Mouse (Mus musculus): ENCODE data around the gene P2rx5. TPM values are rescaled to one million over a fixed set of nuclear protein-coding genes. Genes with fewer than 3 reads are reported as not detected.

The P2rx5 gene
- polyA plus RNA-seq (2015; fragmentation: Nextera tagmentation; extraction: Ambion mirVana), result 0.04 and 0.08 TPM in 2 replicates

GRCm38 (mm10) chr11:73159957-73160810 is at the start of gene P2rx5:
Gene P2rx5 (plus strand): TSS chr11:73160421.
- H3K36me3 ChIP-seq (ENCODE audit: control insufficient read depth, insufficient read depth), result no peaks in the 10 kb centered on the region
- peak within 1 kb of the TSS; percentile 27 for H3K9ac ChIP-seq (ENCODE audit: low read depth, low read length)
- peaks cover 8% of the 10 kb centered on the region; the same call in 1 of the 2 replicates for H3K27me3 ChIP-seq (replicated peaks; ENCODE audit: control insufficient read depth, insufficient read depth, low read length)
- H3K4me2 ChIP-seq (replicated peaks; ENCODE audit: low read depth), result peak within 1 kb of the TSS; percentile 74
- 0 out of 2 replicates have a peak, but pooled peaks have one; percentile 1 for TF ChIP-seq CTCF (IDR thresholded peaks at IDR 0.05; ENCODE audit: low read depth)
- ATAC-seq, result peak; percentile 49; the same call in 1 of the 2 replicates
- no peaks in the 10 kb centered on the region for H3K9me3 ChIP-seq (ENCODE audit: control insufficient read depth)
- H3K4me3 ChIP-seq (ENCODE audit: low read depth, low read length), result peak within 1 kb of the TSS; percentile 40
- 3% methylated on average over 47 of the region's 49 CpGs for WGBS
- H3K4me1 ChIP-seq (replicated peaks; ENCODE audit: control insufficient read depth, insufficient read depth, low read length), result no peaks in the 10 kb centered on the region
- H3K27ac ChIP-seq (ENCODE audit: low read depth, low read length), result no peak within 1 kb of the TSS

GRCm38 (mm10) chr11:73111414-73111813 is 48.8 kb upstream of the P2rx5 start:
- no peak overlapping the region for H3K4me3 ChIP-seq (ENCODE audit: low read depth, low read length)
- 68% methylated on average over 6 of the region's 6 CpGs for WGBS
- H3K4me2 ChIP-seq (replicated peaks; ENCODE audit: low read depth), result no peak overlapping the region
- H3K27ac ChIP-seq (ENCODE audit: low read depth, low read length), result no peak overlapping the region
- H3K27me3 ChIP-seq (replicated peaks; ENCODE audit: control insufficient read depth, insufficient read depth, low read length), result no peaks in the 10 kb centered on the region
- TF ChIP-seq CTCF (IDR thresholded peaks at IDR 0.05; ENCODE audit: low read depth), result no peak
- H3K9me3 ChIP-seq (ENCODE audit: control insufficient read depth), result no peaks in the 10 kb centered on the region
- no peak overlapping the region for H3K9ac ChIP-seq (ENCODE audit: low read depth, low read length)
- H3K4me1 ChIP-seq (replicated peaks; ENCODE audit: control insufficient read depth, insufficient read depth, low read length), result no peaks in the 10 kb centered on the region
- no peak for ATAC-seq
- no peaks in the 10 kb centered on the region for H3K36me3 ChIP-seq (ENCODE audit: control insufficient read depth, insufficient read depth)

- 88% methylated on average over 6 of the region's 6 CpGs for WGBS
- H3K4me2 ChIP-seq (replicated peaks; ENCODE audit: low read depth), result no peak overlapping the region
- H3K9ac ChIP-seq (ENCODE audit: low read depth, low read length), result no peak overlapping the region
- H3K36me3 ChIP-seq (ENCODE audit: control insufficient read depth, insufficient read depth), result no peaks in the 10 kb centered on the region
- ATAC-seq, result no peak
- no peak overlapping the region for H3K4me3 ChIP-seq (ENCODE audit: low read depth, low read length)
- no peaks in the 10 kb centered on the region for H3K9me3 ChIP-seq (ENCODE audit: control insufficient read depth)
- no peaks in the 10 kb centered on the region for H3K27me3 ChIP-seq (replicated peaks; ENCODE audit: control insufficient read depth, insufficient read depth, low read length)
- H3K4me1 ChIP-seq (replicated peaks; ENCODE audit: control insufficient read depth, insufficient read depth, low read length), result peaks cover 3% of the 10 kb centered on the region; the same call in 1 of the 2 replicates
- no peak for TF ChIP-seq CTCF (IDR thresholded peaks at IDR 0.05; ENCODE audit: low read depth)
- no peak overlapping the region for H3K27ac ChIP-seq (ENCODE audit: low read depth, low read length)
Observed at GRCm38 (mm10) chr11:73126495-73126894, 33.7 kb upstream of the P2rx5 start.

- no peak overlapping the region for H3K4me2 ChIP-seq (replicated peaks; ENCODE audit: low read depth)
- TF ChIP-seq CTCF (IDR thresholded peaks at IDR 0.05; ENCODE audit: low read depth), result peak; percentile 78
- WGBS, result 53% methylated on average over 7 of the region's 7 CpGs
- no peaks in the 10 kb centered on the region for H3K9me3 ChIP-seq (ENCODE audit: control insufficient read depth)
- no peak overlapping the region for H3K27ac ChIP-seq (ENCODE audit: low read depth, low read length)
- peak; percentile 55 for ATAC-seq
- H3K27me3 ChIP-seq (replicated peaks; ENCODE audit: control insufficient read depth, insufficient read depth, low read length), result no peaks in the 10 kb centered on the region
- H3K9ac ChIP-seq (ENCODE audit: low read depth, low read length), result no peak overlapping the region
- H3K4me3 ChIP-seq (ENCODE audit: low read depth, low read length), result no peak overlapping the region
- H3K4me1 ChIP-seq (replicated peaks; ENCODE audit: control insufficient read depth, insufficient read depth, low read length), result no peaks in the 10 kb centered on the region
- H3K36me3 ChIP-seq (ENCODE audit: control insufficient read depth, insufficient read depth), result peaks cover 4% of the 10 kb centered on the region; the same call in 1 of the 2 replicates
Observed at GRCm38 (mm10) chr11:73131020-73131419, 29.2 kb upstream of the P2rx5 start.

- no peak overlapping the region for H3K4me2 ChIP-seq (replicated peaks; ENCODE audit: low read depth)
- no peaks in the 10 kb centered on the region for H3K9me3 ChIP-seq (ENCODE audit: control insufficient read depth)
- no peaks in the 10 kb centered on the region for H3K4me1 ChIP-seq (replicated peaks; ENCODE audit: control insufficient read depth, insufficient read depth, low read length)
- 86% methylated on average over 6 of the region's 6 CpGs for WGBS
- no peak for ATAC-seq
- no peak for TF ChIP-seq CTCF (IDR thresholded peaks at IDR 0.05; ENCODE audit: low read depth)
- H3K36me3 ChIP-seq (ENCODE audit: control insufficient read depth, insufficient read depth), result peaks cover 4% of the 10 kb centered on the region; the same call in 1 of the 2 replicates
- no peak overlapping the region for H3K4me3 ChIP-seq (ENCODE audit: low read depth, low read length)
- no peak overlapping the region for H3K27ac ChIP-seq (ENCODE audit: low read depth, low read length)
- no peaks in the 10 kb centered on the region for H3K27me3 ChIP-seq (replicated peaks; ENCODE audit: control insufficient read depth, insufficient read depth, low read length)
- H3K9ac ChIP-seq (ENCODE audit: low read depth, low read length), result no peak overlapping the region
Observed at GRCm38 (mm10) chr11:73132999-73133398, 27.2 kb upstream of the P2rx5 start.

GRCm38 (mm10) chr11:73134222-73134621 is 26.0 kb upstream of the P2rx5 start:
- WGBS, result 69% methylated on average over 5 of the region's 5 CpGs
- no peak overlapping the region for H3K9ac ChIP-seq (ENCODE audit: low read depth, low read length)

More at GRCm38 (mm10) chr11:73134222-73134621, 26.0 kb upstream of the P2rx5 start:
- Histone ChIP-seq H3K9me3 (ENCODE audit: control insufficient read depth) (no peaks in the 10 kb centered on the region), H3K4me3 (ENCODE audit: low read depth, low read length) (no peak overlapping the region), H3K27ac (ENCODE audit: low read depth, low read length) (no peak overlapping the region), H3K27me3 (replicated peaks; ENCODE audit: control insufficient read depth, insufficient read depth, low read length) (no peaks in the 10 kb centered on the region), H3K4me1 (replicated peaks; ENCODE audit: control insufficient read depth, insufficient read depth, low read length) (0 out of 2 replicates have a peak, but pooled peaks cover 3% of the 10 kb centered on the region), H3K4me2 (replicated peaks; ENCODE audit: low read depth) (0 out of 2 replicates have a peak overlapping the region, but pooled peaks have one; percentile 21), H3K36me3 (ENCODE audit: control insufficient read depth, insufficient read depth) (peaks cover 4% of the 10 kb centered on the region; the same call in 1 of the 2 replicates)
- no peak for ATAC-seq
- no peak for TF ChIP-seq CTCF (IDR thresholded peaks at IDR 0.05; ENCODE audit: low read depth)

Data from intestine, postnatal 0 days (tissue).